Mouse (Mus musculus): ENCODE measurements around the gene Hist2h2be. TPM values are rescaled to one million over a fixed set of nuclear protein-coding genes. Genes with fewer than 3 reads are reported as not detected.
A peak's percentile ranks its signal among the peaks of the same experiment; 100 is the strongest.
"Not testable (repeated sequence)": the region's sequence is repeated elsewhere in the genome, so short reads cannot be mapped to it uniquely, and the experiment has no call there.

Hist2h2be gene
- polyA plus RNA-seq, 1 experiment from 2014 or later, result 9.4 TPM

DNA sequence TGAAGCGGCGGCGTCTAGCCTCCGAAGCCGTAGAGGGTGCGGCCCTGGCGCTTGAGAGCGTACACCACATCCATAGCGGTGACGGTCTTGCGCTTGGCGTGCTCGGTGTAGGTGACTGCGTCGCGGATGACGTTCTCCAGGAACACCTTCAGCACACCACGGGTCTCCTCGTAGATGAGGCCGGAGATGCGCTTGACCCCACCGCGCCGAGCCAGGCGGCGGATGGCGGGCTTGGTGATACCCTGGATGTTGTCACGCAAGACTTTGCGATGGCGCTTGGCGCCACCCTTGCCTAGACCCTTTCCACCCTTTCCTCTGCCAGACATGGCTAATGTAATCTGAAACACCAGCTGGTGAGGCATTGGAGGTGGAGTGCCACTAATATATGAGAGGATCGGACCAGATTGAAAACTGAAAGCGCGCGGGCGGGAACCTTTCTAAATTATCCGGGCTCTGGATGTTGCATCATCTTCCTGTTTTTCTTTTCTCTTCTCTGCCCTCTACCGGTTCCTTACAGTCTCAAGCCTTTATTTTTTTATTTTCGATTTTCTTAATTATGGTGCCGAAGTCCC, 42.1 kb downstream of the Hist2h2be start, which contains the start of gene Hist2h4:
Gene Hist2h4 (minus strand): TSS at position 333 of the 572 bp plus-strand sequence.
- Histone ChIP-seq H3K4me2 (ENCODE audit: low read depth, low read length) (peak within 1 kb of the TSS; percentile 91), H3K4me3 (ENCODE audit: low read length) (peak within 1 kb of the TSS; percentile 71), H3K9ac (ENCODE audit: low read length) (peak within 1 kb of the TSS; percentile 87), H3K27me3 (ENCODE audit: control insufficient read depth, insufficient read depth, low read length) (no peaks in the 10 kb centered on the region; the same call in 1 of the 2 replicates), H3K27ac (ENCODE audit: low read length) (peak within 1 kb of the TSS; percentile 98), H3K36me3 (ENCODE audit: control insufficient read depth, insufficient read depth) (no peaks in the 10 kb centered on the region), H3K4me1 (ENCODE audit: control insufficient read depth, insufficient read depth, low read length) (peaks cover 17% of the 10 kb centered on the region), H3K9me3 (replicated peaks; ENCODE audit: control insufficient read depth, low read length) (no peaks in the 10 kb centered on the region)
- under 1% methylated on average over 40 of the region's 40 CpGs for WGBS
- ATAC-seq (replicated peaks; ENCODE audit: extremely low read depth, insufficient read depth, low FRiP score), result peak; percentile 85

DNA sequence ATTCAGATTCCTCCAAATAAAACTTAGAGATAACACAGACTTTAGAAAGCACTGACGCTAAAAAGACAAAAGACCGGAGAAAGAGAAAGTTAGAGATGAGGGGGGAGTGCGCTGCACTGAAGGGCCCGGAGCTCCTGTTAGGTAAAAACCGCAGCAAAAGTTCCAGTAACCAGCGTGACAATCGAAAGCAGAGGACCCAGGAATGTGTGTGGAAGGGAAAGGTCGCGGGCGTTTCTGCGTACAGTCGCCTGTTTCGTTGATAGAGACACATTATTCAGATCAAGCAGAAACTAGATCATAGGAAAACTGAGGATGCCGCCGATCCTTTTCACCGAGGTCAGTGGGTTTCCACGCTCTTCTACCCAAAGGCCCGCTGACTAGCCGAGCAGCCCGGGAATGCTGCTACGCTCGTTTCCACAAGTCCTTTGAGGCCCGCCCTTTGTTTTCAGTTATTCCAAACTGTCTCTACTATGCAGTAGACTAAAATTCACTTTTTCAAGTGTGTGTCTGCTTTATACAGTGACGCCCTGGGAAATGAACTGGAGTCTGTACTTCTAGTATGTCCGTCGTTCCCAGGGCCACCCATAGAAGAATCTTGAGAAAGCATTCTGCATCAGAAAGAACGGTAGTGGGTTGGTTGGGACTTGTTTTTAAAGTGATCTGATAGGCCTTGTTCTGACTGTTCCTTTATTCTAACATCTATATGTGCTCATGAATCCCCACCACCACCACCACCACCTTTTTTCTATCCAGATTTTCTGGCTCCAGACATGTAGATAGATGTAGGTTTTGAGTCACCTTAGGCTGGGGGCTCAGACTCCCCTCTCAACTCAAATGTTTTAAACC, 42.9 kb downstream of the Hist2h2be start:
- WGBS, result 6% methylated on average over 27 of the region's 27 CpGs
- peak overlapping the region; percentile 77 for H3K9ac ChIP-seq (ENCODE audit: low read length)
- H3K4me1 ChIP-seq (ENCODE audit: control insufficient read depth, insufficient read depth, low read length), result peaks cover 19% of the 10 kb centered on the region
- peak overlapping the region; percentile 91 for H3K4me2 ChIP-seq (ENCODE audit: low read depth, low read length)
- no peaks in the 10 kb centered on the region for H3K36me3 ChIP-seq (ENCODE audit: control insufficient read depth, insufficient read depth)
- no peaks in the 10 kb centered on the region; the same call in 1 of the 2 replicates for H3K27me3 ChIP-seq (ENCODE audit: control insufficient read depth, insufficient read depth, low read length)
- ATAC-seq (replicated peaks; ENCODE audit: extremely low read depth, insufficient read depth, low FRiP score), result peak; percentile 3; the same call in 1 of the 2 replicates
- H3K27ac ChIP-seq (ENCODE audit: low read length), result peak overlapping the region; percentile 98
- H3K9me3 ChIP-seq (replicated peaks; ENCODE audit: control insufficient read depth, low read length), result no peaks in the 10 kb centered on the region
- H3K4me3 ChIP-seq (ENCODE audit: low read length), result peak overlapping the region; percentile 71

DNA sequence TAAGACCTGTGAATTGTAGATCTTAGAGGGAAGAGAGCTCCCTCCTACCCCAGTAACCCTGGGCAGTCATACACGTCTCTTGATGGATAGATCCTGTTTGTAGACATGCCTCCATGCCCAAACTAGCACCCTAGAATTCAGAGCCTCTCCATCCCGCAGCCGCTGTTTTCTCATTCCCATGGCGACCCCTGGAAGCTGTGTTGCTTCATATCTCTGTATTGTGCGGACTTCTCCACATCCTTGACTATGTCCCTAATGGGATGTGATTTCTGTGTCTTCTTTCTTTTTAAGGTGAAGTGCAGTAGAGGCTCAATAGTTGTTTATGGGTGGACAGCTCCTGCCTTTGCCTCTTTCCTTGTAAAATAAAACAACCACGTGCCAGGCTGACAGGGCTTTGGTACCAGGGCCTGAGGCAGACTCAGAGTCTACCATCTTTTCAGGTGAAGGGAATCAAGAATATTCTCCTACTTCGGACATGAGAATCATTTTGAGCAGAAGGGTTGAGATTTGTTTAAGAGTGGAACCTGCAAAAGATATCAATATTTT, 43.6 kb downstream of the Hist2h2be start:
- peak overlapping the region; percentile 77 for H3K9ac ChIP-seq (ENCODE audit: low read length)

DNA sequence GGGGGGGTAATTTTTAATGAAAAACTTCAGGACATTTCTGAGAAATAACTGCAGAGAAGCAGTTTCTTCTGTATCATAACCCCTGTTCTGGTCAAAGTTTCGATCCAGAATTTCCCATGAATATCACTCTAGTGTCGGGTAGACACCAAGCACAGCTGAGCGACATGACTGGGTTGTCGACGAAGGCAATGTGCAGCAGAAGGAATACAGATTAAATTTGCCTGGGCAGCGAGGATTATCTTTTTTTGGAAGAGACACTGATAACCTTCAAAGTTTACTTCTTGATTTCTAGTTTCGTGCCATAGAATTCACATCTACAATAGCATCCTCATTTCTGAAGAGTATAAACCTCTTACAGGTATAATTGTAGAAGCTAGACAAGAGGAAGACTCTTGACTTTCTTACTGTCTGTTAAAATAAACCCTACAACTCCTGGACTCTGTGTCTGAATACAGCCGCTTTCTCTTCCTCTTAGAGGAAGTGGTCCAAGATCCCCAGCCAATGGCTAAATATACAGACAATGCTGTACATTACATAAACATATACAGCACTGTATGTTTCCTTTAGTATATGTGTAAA, 45.3 kb downstream of the Hist2h2be start:
- ATAC-seq (replicated peaks; ENCODE audit: extremely low read depth, insufficient read depth, low FRiP score), result no peak
- no peak overlapping the region for H3K9ac ChIP-seq (ENCODE audit: low read length)
- no peak overlapping the region for H3K27ac ChIP-seq (ENCODE audit: low read length)
- H3K36me3 ChIP-seq (ENCODE audit: control insufficient read depth, insufficient read depth), result no peaks in the 10 kb centered on the region
- H3K4me3 ChIP-seq (ENCODE audit: low read length), result no peak overlapping the region
- H3K27me3 ChIP-seq (ENCODE audit: control insufficient read depth, insufficient read depth, low read length), result no peaks in the 10 kb centered on the region
- WGBS, result 65% methylated on average over 8 of the region's 8 CpGs
- no peaks in the 10 kb centered on the region for H3K9me3 ChIP-seq (replicated peaks; ENCODE audit: control insufficient read depth, low read length)
- H3K4me2 ChIP-seq (ENCODE audit: low read depth, low read length), result no peak overlapping the region
- peaks cover 22% of the 10 kb centered on the region for H3K4me1 ChIP-seq (ENCODE audit: control insufficient read depth, insufficient read depth, low read length)

More for the DNA sequence above, 43.6 kb downstream of the Hist2h2be start:
- Histone ChIP-seq H3K4me1 (ENCODE audit: control insufficient read depth, insufficient read depth, low read length) (peaks cover 19% of the 10 kb centered on the region), H3K4me3 (ENCODE audit: low read length) (peak overlapping the region; percentile 71), H3K4me2 (ENCODE audit: low read depth, low read length) (peak overlapping the region; percentile 91), H3K9me3 (replicated peaks; ENCODE audit: control insufficient read depth, low read length) (no peaks in the 10 kb centered on the region), H3K27me3 (ENCODE audit: control insufficient read depth, insufficient read depth, low read length) (no peaks in the 10 kb centered on the region; the same call in 1 of the 2 replicates), H3K36me3 (ENCODE audit: control insufficient read depth, insufficient read depth) (no peaks in the 10 kb centered on the region), H3K27ac (ENCODE audit: low read length) (peak overlapping the region; percentile 98)
- no peak for ATAC-seq (replicated peaks; ENCODE audit: extremely low read depth, insufficient read depth, low FRiP score)
- 79% methylated on average over 7 of the region's 7 CpGs for WGBS

DNA sequence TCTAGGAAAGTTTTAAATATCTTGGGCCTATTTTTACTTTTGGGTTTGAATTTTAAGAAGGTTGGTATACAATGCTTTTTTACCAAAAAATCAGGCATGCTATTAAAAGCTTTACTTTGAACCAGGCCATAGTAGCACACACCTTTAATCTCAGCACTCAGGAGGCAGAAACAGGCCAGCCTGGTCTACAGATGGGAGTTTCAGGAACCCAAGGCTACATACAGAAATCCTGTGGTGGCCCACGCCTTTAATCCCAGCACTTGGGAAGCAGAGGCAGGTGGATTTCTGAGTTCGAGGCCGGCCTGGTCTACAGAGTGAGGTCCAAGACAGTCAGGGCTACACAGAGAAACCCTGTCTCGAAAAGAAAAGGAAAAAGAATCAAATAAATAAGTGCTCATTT, 46.6 kb downstream of the Hist2h2be start:
- 80% methylated on average over 4 of the region's 4 CpGs for WGBS
- no peak for ATAC-seq (replicated peaks; ENCODE audit: extremely low read depth, insufficient read depth, low FRiP score)

DNA sequence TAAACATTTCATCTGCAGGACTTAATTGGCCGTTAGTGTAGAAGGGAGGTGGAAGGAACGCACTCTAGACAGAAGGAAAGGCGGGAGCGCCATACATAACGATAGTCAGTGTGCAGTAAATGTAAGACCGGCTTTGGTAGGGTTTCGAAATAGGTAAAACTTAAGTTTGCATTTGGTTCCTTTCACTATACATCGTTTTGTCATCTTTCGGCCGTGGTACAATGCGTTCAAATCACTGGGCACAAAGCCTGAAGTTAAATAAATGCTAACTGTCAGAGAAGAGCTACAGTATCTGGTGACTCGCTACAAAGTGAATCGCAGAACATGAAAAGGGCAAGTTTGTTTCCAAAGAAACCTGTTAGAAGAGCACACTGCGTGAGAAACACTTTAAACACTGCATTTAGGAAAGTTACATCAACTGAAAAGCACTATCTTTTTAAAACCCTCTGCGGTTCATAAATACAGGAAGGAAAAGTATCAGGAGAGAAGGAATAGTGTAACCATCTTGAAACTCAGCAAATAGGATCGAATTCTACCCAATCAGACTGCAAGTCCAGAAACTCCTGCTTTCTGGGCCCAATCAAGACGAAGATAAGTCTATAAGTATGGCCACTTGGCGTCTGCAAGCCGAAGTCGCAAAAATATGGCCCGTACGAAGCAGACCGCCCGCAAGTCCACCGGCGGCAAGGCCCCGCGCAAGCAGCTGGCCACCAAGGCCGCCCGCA, 47.3 kb downstream of the Hist2h2be start, which contains the start of gene Hist2h3b:
Gene Hist2h3b (plus strand): TSS at position 604 of the 725 bp plus-strand sequence.
- H3K27ac ChIP-seq (ENCODE audit: low read length), result peak within 1 kb of the TSS; percentile 91
- H3K4me1 ChIP-seq (ENCODE audit: control insufficient read depth, insufficient read depth, low read length), result peaks cover 16% of the 10 kb centered on the region
- no peaks in the 10 kb centered on the region for H3K9me3 ChIP-seq (replicated peaks; ENCODE audit: control insufficient read depth, low read length)
- H3K9ac ChIP-seq (ENCODE audit: low read length), result peak within 1 kb of the TSS; percentile 73
- H3K27me3 ChIP-seq (ENCODE audit: control insufficient read depth, insufficient read depth, low read length), result no peaks in the 10 kb centered on the region
- peak within 1 kb of the TSS; percentile 72 for H3K4me3 ChIP-seq (ENCODE audit: low read length)
- peak within 1 kb of the TSS; percentile 83 for H3K4me2 ChIP-seq (ENCODE audit: low read depth, low read length)
- 29% methylated on average over 26 of the region's 30 CpGs for WGBS
- H3K36me3 ChIP-seq (ENCODE audit: control insufficient read depth, insufficient read depth), result no peaks in the 10 kb centered on the region
- ATAC-seq (replicated peaks; ENCODE audit: extremely low read depth, insufficient read depth, low FRiP score), result peak; percentile 49

More for the DNA sequence above, 46.6 kb downstream of the Hist2h2be start:
- Histone ChIP-seq H3K27ac (ENCODE audit: low read length) (peak overlapping the region; percentile 88), H3K27me3 (ENCODE audit: control insufficient read depth, insufficient read depth, low read length) (no peaks in the 10 kb centered on the region), H3K4me1 (ENCODE audit: control insufficient read depth, insufficient read depth, low read length) (peaks cover 16% of the 10 kb centered on the region), H3K9me3 (replicated peaks; ENCODE audit: control insufficient read depth, low read length) (no peaks in the 10 kb centered on the region), H3K4me3 (ENCODE audit: low read length) (no peak overlapping the region), H3K36me3 (ENCODE audit: control insufficient read depth, insufficient read depth) (no peaks in the 10 kb centered on the region), H3K4me2 (ENCODE audit: low read depth, low read length) (peak overlapping the region; percentile 64; the same call in 1 of the 2 replicates), H3K9ac (ENCODE audit: low read length) (no peak overlapping the region; the same call in 1 of the 2 replicates)

DNA sequence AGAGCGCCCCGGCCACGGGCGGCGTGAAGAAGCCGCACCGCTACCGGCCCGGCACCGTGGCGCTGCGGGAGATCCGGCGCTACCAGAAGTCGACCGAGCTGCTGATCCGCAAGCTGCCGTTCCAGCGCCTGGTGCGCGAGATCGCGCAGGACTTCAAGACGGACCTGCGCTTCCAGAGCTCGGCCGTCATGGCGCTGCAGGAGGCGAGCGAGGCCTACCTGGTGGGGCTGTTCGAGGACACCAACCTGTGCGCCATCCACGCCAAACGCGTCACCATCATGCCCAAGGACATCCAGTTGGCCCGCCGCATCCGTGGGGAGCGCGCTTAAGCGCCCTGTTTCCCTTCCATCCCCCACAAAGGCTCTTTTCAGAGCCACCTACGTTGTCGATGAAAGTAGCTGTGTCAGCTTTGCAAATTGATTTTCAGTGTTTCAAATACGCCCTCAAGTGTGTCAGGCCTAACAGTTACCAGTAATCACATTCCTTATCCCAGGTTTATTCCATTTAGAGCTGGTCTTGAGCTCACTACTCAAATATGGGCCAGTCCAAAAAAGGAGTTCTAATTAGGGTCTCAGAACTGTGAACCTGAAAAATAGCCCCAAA, 48.0 kb downstream of the Hist2h2be start:
- Histone ChIP-seq H3K9ac (ENCODE audit: low read length) (peak overlapping the region; percentile 73), H3K4me3 (ENCODE audit: low read length) (peak overlapping the region; percentile 72), H3K27ac (ENCODE audit: low read length) (peak overlapping the region; percentile 91), H3K4me1 (ENCODE audit: control insufficient read depth, insufficient read depth, low read length) (peaks cover 14% of the 10 kb centered on the region), H3K4me2 (ENCODE audit: low read depth, low read length) (peak overlapping the region; percentile 83)
- peak; percentile 31 for ATAC-seq (replicated peaks; ENCODE audit: extremely low read depth, insufficient read depth, low FRiP score)
- not testable (repeated sequence) for H3K9me3 ChIP-seq (replicated peaks; ENCODE audit: control insufficient read depth, low read length); H3K27me3 ChIP-seq (ENCODE audit: control insufficient read depth, insufficient read depth, low read length); H3K36me3 ChIP-seq (ENCODE audit: control insufficient read depth, insufficient read depth)
- under 1% methylated on average over 12 of the region's 44 CpGs for WGBS
